Mouse (Mus musculus) heart, adult 2 months (tissue): ENCODE measurements around the gene Osbp2. TPM values are rescaled to one million over a fixed set of nuclear protein-coding genes. Genes with fewer than 3 reads are reported as not detected.

Experiments used
- DNase-seq, 2 experiments: peaks; one replicate each; pipeline ENCODE4 v3.0.0; 2021
- H3K27ac ChIP-seq: fragments of 200-600 bp; 2 replicates; pipeline ENCODE4 v1.8.1; 2022
- H3K27me3 ChIP-seq: fragments of 200-500 bp; 2 replicates; pipeline ENCODE4 v1.6.1; 2012; ENCODE audit warnings: mild to moderate bottlenecking, low read length, inconsistent platforms, mixed read lengths; ENCODE audit not compliant: control insufficient read depth, insufficient read depth
- H3K36me3 ChIP-seq: fragments of 200-500 bp; 2 replicates; pipeline ENCODE4 v1.6.1; 2012; ENCODE audit warnings: low read length, inconsistent platforms; ENCODE audit not compliant: control insufficient read depth, insufficient read depth
- H3K4me1 ChIP-seq: fragments of 200-500 bp; 2 replicates; pipeline ENCODE4 v1.6.1; 2011; ENCODE audit warnings: low read length; ENCODE audit not compliant: control insufficient read depth, insufficient read depth
- H3K4me3 ChIP-seq: fragments of 200-600 bp; 2 replicates; pipeline ENCODE4 v1.8.1; 2022
- H3K79me2 ChIP-seq: fragments of 200-500 bp; replicated peaks from 2 replicates; pipeline ENCODE4 v1.6.1; 2012; ENCODE audit warnings: mild to moderate bottlenecking, inconsistent platforms, low read length, moderate library complexity, mixed read lengths; ENCODE audit not compliant: control insufficient read depth, insufficient read depth
- H3K9ac ChIP-seq: fragments of 200-500 bp; 2 replicates; pipeline ENCODE4 v1.6.1; 2012; ENCODE audit warnings: low read depth, mild to moderate bottlenecking, control low read depth, inconsistent platforms, low read length, mixed read lengths
- CTCF ChIP-seq: fragments of 200-600 bp; IDR thresholded peaks from 2 replicates; pipeline ENCODE4 v1.8.1; 2022; ENCODE audit warnings: antibody characterized with exemption, mild to moderate bottlenecking, moderate library complexity
- EP300 ChIP-seq: fragments of 200-500 bp; IDR thresholded peaks from 2 replicates; pipeline ENCODE4 v1.6.1; 2011; ENCODE audit warnings: low read depth, low read length, control low read depth; ENCODE audit not compliant: insufficient read depth
- POLR2A ChIP-seq: fragments of 200-500 bp; IDR thresholded peaks from 2 replicates; pipeline ENCODE4 v1.6.1; 2011; ENCODE audit warnings: mild to moderate bottlenecking, low read depth, low read length, control low read depth; ENCODE audit not compliant: insufficient read depth
- WGBS: fragments of 180-500 bp; shearing (Covaris S2); methylation state at CpG from one replicate; pipeline ENCODE4 v1.1.7; 2018; 5-methylcytosine and 5-hydroxymethylcytosine counted together
- intact Hi-C: fragments of 180-260 bp; cut with DNase I; formaldehyde crosslinking; loops from one replicate; pipeline ENCODE4 v1.15.1; 2025
- polyA plus RNA-seq: library from polyadenylated mRNA; depleted of rRNA; stranded (reverse); fragments of >200 nt; gene quantifications from 2 replicates; pipeline ENCODE4 v1.2.3, GENCODE M21; 2012
- total RNA-seq, 2 experiments: library from RNA; stranded (reverse); gene quantifications; 2 replicates each; pipeline ENCODE4 v1.2.3; 2021

Gene Osbp2
- total and polyA plus RNA-seq, 3 experiments = 10.9 to 16.2 (median 12.9) TPM

DNA sequence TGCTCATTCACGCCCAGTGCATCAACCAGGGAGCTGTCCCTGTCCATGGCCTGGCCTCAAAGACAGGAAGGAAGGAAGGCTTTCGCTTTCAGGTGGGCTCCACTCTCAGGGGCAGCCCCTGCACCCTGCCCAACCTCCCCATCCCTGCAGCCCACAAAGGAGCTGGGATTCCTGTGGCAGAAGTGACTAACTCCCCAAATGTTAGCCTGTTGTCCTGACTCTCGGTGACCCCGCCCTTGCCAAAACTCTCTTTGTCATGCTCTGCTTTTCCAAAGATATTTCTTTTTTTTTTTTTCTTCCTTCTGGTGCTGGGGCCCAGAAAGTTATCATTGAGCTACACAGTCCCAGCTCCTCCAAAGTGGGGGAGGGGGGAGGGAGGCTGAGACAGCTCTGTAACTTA lies 45.5 kb upstream of the Osbp2 start:
- 74% methylated on average over 4 of the region's 4 CpGs for WGBS

DNA sequence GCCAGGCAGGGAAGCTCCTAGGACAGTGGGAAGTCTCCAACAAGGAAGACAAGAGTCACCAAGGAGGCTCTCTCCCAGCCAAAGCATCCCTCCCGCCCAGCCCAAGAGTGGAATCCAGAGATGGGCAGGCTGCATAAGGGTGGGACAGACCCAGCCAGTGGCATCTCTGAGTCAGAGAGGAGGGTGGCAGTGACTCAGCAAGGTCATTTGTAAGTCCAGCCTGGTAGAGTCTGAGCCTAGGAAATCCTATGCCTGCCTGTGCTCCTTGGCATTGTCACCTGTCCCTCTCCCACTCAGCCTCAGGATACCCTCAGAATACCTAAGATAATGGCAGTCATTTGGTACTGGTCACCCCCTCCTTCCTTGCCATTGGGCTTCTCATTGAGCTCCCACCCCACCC lies 41.7 kb upstream of the Osbp2 start:
- WGBS = 81% methylated on average over 1 of the region's 1 CpGs

More for the DNA sequence above, 45.5 kb upstream of the Osbp2 start:
- no peaks in the 10 kb centered on the region for H3K27me3 ChIP-seq
- H3K27ac ChIP-seq = no peak overlapping the region
- intact Hi-C loops = no loop called here
- H3K79me2 ChIP-seq = peaks cover 3% of the 10 kb centered on the region
- TF ChIP-seq EP300 (no peak), CTCF (no peak), POLR2A (no peak)
- no peaks in the 10 kb centered on the region for H3K36me3 ChIP-seq
- H3K4me3 ChIP-seq = no peak overlapping the region
- H3K4me1 ChIP-seq = peaks cover 16% of the 10 kb centered on the region
- DNase-seq = no peak
- no peak overlapping the region for H3K9ac ChIP-seq

DNA sequence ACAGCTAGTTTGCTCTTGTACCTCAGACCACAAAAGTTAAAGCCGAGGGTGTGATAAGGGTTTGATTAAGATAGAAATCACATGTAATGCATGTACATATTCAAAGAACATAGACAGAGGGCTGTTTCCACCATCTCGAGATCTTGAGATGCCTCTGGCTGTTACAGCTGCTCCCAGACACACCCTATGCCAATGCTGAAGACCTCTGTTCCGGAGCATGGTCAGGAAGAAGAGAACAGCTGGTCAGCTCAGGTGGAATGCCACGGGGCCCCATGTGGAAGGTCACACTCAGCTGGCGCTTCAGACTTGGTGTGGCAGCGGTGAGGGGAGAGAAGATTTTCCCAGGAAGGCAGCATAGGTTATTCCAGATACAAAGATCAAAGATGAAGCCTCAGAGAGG lies 41.0 kb upstream of the Osbp2 start:
- intact Hi-C loops = no loop called here
- TF ChIP-seq CTCF = no peak
- TF ChIP-seq POLR2A = no peak
- TF ChIP-seq EP300 = no peak
- 86% methylated on average over 6 of the region's 6 CpGs for WGBS
- Histone ChIP-seq H3K4me1 (peaks cover 1% of the 10 kb centered on the region; the same call in 1 of the 2 replicates), H3K27ac (no peak overlapping the region), H3K4me3 (no peak overlapping the region), H3K9ac (no peak overlapping the region), H3K79me2 (no peaks in the 10 kb centered on the region; the same call in 1 of the 2 replicates), H3K36me3 (no peaks in the 10 kb centered on the region), H3K27me3 (no peaks in the 10 kb centered on the region)
- DNase-seq = no peak

More for the DNA sequence above, 41.7 kb upstream of the Osbp2 start:
- TF ChIP-seq EP300 = no peak
- TF ChIP-seq CTCF = no peak
- no peak for TF ChIP-seq POLR2A
- Histone ChIP-seq H3K9ac (no peak overlapping the region), H3K4me3 (no peak overlapping the region), H3K27ac (no peak overlapping the region), H3K36me3 (no peaks in the 10 kb centered on the region), H3K79me2 (no peaks in the 10 kb centered on the region; the same call in none of the 2 replicates), H3K27me3 (no peaks in the 10 kb centered on the region), H3K4me1 (peaks cover 5% of the 10 kb centered on the region)
- intact Hi-C loops = no loop called here
- no peak for DNase-seq

DNA sequence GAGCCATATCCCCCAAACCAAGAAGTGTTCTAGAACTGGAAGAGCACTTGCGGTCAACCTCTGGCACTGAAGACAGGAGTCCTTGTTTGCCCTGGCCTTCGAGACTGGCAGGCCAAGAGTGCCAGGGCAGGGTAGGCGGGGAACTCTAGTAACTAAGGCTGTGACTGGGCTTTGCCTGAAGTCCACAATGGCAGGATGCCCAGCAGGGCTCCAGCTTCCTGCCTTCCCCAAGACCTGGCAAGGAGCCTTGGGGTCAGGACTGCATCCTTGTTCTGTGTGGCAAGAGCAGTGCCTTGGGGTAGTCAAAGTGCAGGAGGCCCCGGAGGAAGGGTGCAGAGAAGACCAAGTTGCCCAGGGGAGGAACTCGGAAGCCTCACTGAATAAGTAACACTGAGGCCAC lies 39.3 kb upstream of the Osbp2 start:
- intact Hi-C loops = no loop called here
- peak overlapping the region; percentile 28 for H3K27ac ChIP-seq

DNA sequence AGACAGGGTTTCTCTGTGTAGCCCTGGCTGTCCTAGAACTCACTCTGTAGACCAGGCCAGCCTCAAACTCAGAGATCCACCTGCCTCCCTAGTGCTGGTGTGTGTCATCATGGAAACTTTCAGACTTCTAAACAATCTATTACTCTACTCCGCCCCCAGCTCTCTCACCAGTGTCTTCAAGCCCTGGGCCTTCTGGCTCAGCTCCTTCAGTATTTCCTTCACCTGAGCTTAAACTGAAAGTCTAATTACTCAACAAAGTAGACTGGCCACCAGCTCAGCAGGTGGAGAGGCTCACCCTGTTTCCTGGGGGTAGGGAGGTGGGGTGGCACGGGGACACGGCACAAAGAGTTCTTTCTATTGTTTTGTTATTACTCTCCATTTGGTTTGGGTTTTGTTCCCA lies 38.8 kb upstream of the Osbp2 start:
- Histone ChIP-seq H3K27ac (peak overlapping the region; percentile 28), H3K4me1 (peaks cover 1% of the 10 kb centered on the region; the same call in 1 of the 2 replicates), H3K36me3 (no peaks in the 10 kb centered on the region), H3K27me3 (no peaks in the 10 kb centered on the region), H3K79me2 (no peaks in the 10 kb centered on the region), H3K4me3 (no peak overlapping the region), H3K9ac (no peak overlapping the region)
- DNase-seq = no peak
- TF ChIP-seq POLR2A (no peak), EP300 (no peak), CTCF (no peak)
- 89% methylated on average over 3 of the region's 3 CpGs for WGBS
- intact Hi-C loops = no loop called here

More for the DNA sequence above, 39.3 kb upstream of the Osbp2 start:
- Histone ChIP-seq H3K4me3 (no peak overlapping the region), H3K9ac (no peak overlapping the region), H3K79me2 (no peaks in the 10 kb centered on the region), H3K4me1 (peaks cover 1% of the 10 kb centered on the region; the same call in 1 of the 2 replicates), H3K27me3 (no peaks in the 10 kb centered on the region), H3K36me3 (no peaks in the 10 kb centered on the region)
- peak; percentile 69 to 84 for DNase-seq
- TF ChIP-seq POLR2A = 0 out of 2 replicates have a peak, but pooled peaks have one; percentile 13
- no peak for TF ChIP-seq CTCF
- peak; percentile 31; the same call in 1 of the 2 replicates for TF ChIP-seq EP300
- WGBS = 32% methylated on average over 5 of the region's 5 CpGs

DNA sequence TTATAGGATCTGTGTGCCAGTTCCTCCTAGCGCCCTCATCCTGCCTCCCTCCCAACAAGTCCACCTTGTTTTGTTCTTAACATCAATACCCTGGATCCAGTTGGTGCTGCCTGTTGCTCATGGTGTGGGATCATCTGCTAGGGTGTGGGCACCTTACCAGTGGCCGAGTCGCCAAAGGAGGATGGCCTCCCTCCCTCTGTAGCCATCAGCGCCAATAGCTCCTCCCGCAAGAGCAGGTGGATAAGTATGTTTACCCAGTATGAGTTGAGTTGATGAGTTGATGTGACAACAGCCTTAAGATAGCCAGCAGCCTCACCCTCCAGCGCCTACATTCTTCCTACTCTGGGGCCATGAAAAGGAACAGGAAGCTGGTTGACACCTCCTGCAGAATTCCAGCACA lies 36.6 kb upstream of the Osbp2 start:
- peaks cover 1% of the 10 kb centered on the region; the same call in 1 of the 2 replicates for H3K4me1 ChIP-seq
- intact Hi-C loops = no loop called here
- TF ChIP-seq CTCF (no peak), POLR2A (no peak), EP300 (no peak)
- no peak overlapping the region for H3K27ac ChIP-seq
- no peaks in the 10 kb centered on the region for H3K79me2 ChIP-seq
- H3K4me3 ChIP-seq = no peak overlapping the region
- no peak overlapping the region for H3K9ac ChIP-seq
- H3K36me3 ChIP-seq = no peaks in the 10 kb centered on the region
- no peaks in the 10 kb centered on the region for H3K27me3 ChIP-seq
- no peak for DNase-seq
- WGBS = 62% methylated on average over 6 of the region's 6 CpGs
